Mouse (Mus musculus) liver, embryonic 14.5 days (tissue): ENCODE measurements at regions not wholly inside any gene's neighbourhood (a gene's known extent, or its start where the extent isn't known, plus 50 kb on each side); places are given as distances from the start of the nearest gene placed in this dataset.

Source experiments
- CTCF ChIP-seq: IDR thresholded peaks from 2 replicates; pipeline ENCODE4 v1.5.1; 2016; ENCODE audit warnings: antibody characterized with exemption, low read depth, control low read depth
- EP300 ChIP-seq: IDR thresholded peaks from 2 replicates; pipeline ENCODE4 v1.6.1; 2016; ENCODE audit warnings: antibody characterized with exemption, low read depth

DNA sequence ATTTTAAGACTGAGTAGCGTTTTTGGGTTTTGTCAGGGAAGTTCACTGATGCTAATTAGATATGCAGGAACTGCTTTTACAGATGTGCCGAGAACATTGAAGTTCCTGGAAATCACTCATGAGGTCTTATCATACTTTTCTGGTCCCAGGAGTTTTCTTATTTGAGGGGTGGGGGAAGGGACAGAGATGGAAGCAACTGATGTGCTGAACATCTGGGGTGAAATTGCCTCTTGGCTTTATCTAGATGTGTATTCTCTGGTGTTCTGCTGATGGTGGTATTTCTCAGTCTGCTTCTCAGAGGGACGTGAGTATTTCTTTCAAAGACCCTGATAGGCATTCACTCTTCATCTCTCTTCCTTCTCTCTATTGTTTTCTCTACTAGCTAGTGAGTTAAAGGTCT, 107.5 kb upstream of the Sel1l start:
- no peak for TF ChIP-seq CTCF
- TF ChIP-seq EP300: no peak
